Mouse (Mus musculus) hindbrain, embryonic 16.5 days (tissue): ENCODE results near the gene Fbxo17. TPM values are rescaled to one million over a fixed set of nuclear protein-coding genes. Genes with fewer than 3 reads are reported as not detected.

Source experiments
- ATAC-seq: fragments of 200-750 bp; cut with Nextera tagmentation; 2 replicates; pipeline ENCODE4 v1.8.0; 2017; ENCODE audit warnings: moderate TSS enrichment, moderate library complexity
- H3K27ac ChIP-seq: fragments of 300-500 bp; sonication (generic); 2 replicates; pipeline ENCODE4 v1.5.1; 2014; ENCODE audit warnings: low read depth, mild to moderate bottlenecking, control low read depth, low read length, moderate library complexity
- H3K27me3 ChIP-seq: fragments of 300-500 bp; sonication (generic); replicated peaks from 2 replicates; pipeline ENCODE4 v1.6.1; 2014; ENCODE audit warnings: low read length; ENCODE audit not compliant: control insufficient read depth, insufficient read depth
- H3K36me3 ChIP-seq: fragments of 300-500 bp; sonication (generic); 2 replicates; pipeline ENCODE4 v1.6.1; 2014; ENCODE audit warnings: mild to moderate bottlenecking, low read length, moderate library complexity, mixed read lengths; ENCODE audit not compliant: control insufficient read depth, insufficient read depth
- H3K4me1 ChIP-seq: fragments of 300-500 bp; sonication (generic); 2 replicates; pipeline ENCODE4 v1.6.1; 2014; ENCODE audit warnings: low read depth, low read length; ENCODE audit not compliant: control insufficient read depth, insufficient read depth
- H3K4me2 ChIP-seq: fragments of 300-500 bp; sonication (generic); 2 replicates; pipeline ENCODE4 v1.6.1; 2014; ENCODE audit warnings: mild to moderate bottlenecking, low read length, control low read depth, moderate library complexity
- H3K4me3 ChIP-seq: fragments of 300-500 bp; sonication (generic); 2 replicates; pipeline ENCODE4 v1.5.1; 2014; ENCODE audit warnings: mild to moderate bottlenecking, low read length, control low read depth, moderate library complexity
- H3K9ac ChIP-seq: fragments of 300-500 bp; sonication (generic); 2 replicates; pipeline ENCODE4 v1.6.1; 2014; ENCODE audit warnings: low read depth, mild to moderate bottlenecking, control low read depth, low read length, moderate library complexity
- H3K9me3 ChIP-seq: fragments of 300-500 bp; sonication (generic); 2 replicates; pipeline ENCODE4 v1.6.1; 2014; ENCODE audit warnings: mild to moderate bottlenecking, low read length, moderate library complexity; ENCODE audit not compliant: control insufficient read depth
- WGBS: fragments of 180-500 bp; shearing (Covaris S2); extraction: QIAGEN DNeasy Blood & Tissue Kit; methylation state at CpG from one replicate; pipeline ENCODE4 v1.1.7; 2014; 5-methylcytosine and 5-hydroxymethylcytosine counted together
- polyA plus RNA-seq: library from polyadenylated mRNA; unstranded; fragments of >200 nt; fragmentation: Nextera tagmentation; extraction: Ambion mirVana; gene quantifications from 2 replicates; pipeline ENCODE4 v1.2.1, GENCODE M21; 2015

The Fbxo17 gene
- polyA plus RNA-seq, 1 experiment from 2014 or later: 5.4 TPM

DNA sequence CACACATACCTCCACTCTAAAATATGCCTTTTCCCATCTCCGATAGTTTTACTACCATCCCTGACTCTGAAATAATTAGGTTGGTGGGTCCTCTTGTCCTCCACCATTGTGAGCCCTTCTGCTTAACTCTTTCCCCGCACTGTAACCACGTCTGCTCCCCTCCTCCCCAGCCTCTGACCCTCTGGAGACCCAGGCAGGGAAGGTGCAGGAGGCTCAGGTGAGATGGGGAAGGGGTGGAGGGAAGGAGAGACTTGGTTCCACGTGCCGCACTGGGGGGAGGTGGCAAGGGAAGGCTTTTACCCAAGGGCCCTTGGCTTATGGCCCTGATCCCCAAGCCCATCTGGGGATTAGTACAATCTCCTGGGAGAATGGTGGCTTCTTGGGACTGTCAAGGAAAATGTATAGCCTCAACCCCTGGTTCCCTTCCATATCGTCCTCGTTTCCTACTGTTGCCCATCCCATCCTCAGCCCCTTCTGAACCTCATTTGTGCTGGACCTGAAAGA is 50.9 kb downstream of the Fbxo17 start, which contains the start of gene Nfkbib:
Gene Nfkbib, minus strand, starts transcription at position 51 of the 504 bp plus-strand sequence.
- H3K36me3 ChIP-seq: peaks cover 3% of the 10 kb centered on the region; the same call in 1 of the 2 replicates
- H3K4me1 ChIP-seq: peaks cover 27% of the 10 kb centered on the region
- H3K27ac ChIP-seq: no peak within 1 kb of the TSS
- 65% methylated on average over 7 of the region's 7 CpGs for WGBS
- H3K27me3 ChIP-seq: no peaks in the 10 kb centered on the region
- no peak for ATAC-seq
- H3K9ac ChIP-seq: peak within 1 kb of the TSS; percentile 83
- H3K4me3 ChIP-seq: peak within 1 kb of the TSS; percentile 83
- H3K4me2 ChIP-seq: peak within 1 kb of the TSS; percentile 68
- no peaks in the 10 kb centered on the region for H3K9me3 ChIP-seq

DNA sequence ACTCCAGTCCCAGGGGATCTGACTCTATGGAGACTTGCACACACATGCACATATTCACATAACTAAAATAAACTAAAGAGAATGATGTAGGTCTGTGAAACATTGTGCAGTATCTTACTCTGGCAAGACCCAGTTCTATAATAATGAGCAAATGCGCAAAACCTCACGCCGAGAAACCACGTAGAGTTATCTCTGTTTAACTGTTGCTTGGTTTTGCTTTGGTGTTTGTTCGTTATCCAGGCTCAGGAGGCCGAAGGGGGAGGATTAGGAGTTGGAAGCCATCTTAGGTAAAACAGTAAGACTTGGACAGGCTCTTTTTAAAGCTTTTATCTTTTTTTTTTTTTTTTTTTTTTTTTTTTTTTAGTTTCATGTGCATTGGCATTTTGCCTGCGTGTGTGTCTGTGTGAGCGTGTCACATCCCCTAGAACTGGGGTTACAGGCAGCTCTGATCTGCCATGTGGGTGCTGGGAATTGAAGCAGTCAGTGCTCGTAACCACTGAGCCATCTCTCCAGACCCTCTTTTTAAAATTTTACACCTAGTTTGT is 52.9 kb downstream of the Fbxo17 start:
- no peak overlapping the region for H3K27ac ChIP-seq
- no peaks in the 10 kb centered on the region for H3K27me3 ChIP-seq
- ATAC-seq: no peak
- no peak overlapping the region for H3K4me2 ChIP-seq
- no peak overlapping the region for H3K9ac ChIP-seq
- 90% methylated on average over 9 of the region's 9 CpGs for WGBS
- no peaks in the 10 kb centered on the region for H3K9me3 ChIP-seq
- no peak overlapping the region for H3K4me3 ChIP-seq
- H3K4me1 ChIP-seq: peaks cover 27% of the 10 kb centered on the region
- H3K36me3 ChIP-seq: no peaks in the 10 kb centered on the region

DNA sequence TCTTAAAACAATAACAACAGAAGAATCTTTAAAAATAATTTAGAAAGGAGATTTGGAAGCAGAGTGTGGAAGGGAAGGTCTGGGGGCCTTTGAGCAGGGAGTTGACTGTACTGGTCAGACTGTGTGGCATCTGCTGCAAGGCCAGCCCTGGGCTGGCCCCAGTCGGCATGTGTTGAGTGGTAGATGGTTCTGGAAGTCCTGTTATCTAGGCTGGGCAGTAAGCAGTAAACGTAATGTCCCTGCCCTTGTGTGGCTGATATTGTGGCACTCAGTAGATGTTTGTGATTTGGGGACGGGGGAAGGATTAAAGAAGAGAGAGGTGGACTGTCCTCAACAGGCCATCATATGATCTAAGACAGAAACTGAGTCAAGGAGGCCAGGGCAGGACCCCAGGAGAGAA is 53.7 kb downstream of the Fbxo17 start:
- Histone ChIP-seq H3K4me2 (no peak overlapping the region), H3K27ac (no peak overlapping the region), H3K9me3 (no peaks in the 10 kb centered on the region), H3K4me1 (peaks cover 21% of the 10 kb centered on the region), H3K9ac (no peak overlapping the region), H3K36me3 (no peaks in the 10 kb centered on the region), H3K27me3 (no peaks in the 10 kb centered on the region), H3K4me3 (no peak overlapping the region)
- WGBS: 93% methylated on average over 3 of the region's 3 CpGs
- no peak for ATAC-seq

DNA sequence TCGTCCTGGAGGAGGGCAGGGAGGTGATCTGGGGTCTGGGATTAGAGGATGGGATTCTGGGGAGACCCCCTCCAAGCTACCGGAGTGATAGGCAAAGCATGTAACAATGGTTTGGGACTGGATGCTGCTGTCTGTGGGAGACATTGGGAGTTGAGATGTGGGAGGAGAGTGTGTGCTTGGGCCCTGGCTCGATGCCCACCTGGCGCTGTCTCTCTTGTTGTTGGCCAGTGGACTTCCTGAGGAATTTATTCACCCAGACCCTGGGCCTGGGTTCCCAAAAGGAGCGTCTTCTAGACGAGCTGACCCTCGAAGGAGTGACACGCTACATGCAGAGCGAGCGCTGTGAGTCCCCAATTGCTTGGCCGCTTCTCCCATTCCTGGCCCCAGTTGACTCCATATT is 55.3 kb downstream of the Fbxo17 start:
- Histone ChIP-seq H3K4me1 (peaks cover 15% of the 10 kb centered on the region), H3K9me3 (no peaks in the 10 kb centered on the region), H3K27me3 (no peaks in the 10 kb centered on the region), H3K9ac (no peak overlapping the region), H3K27ac (no peak overlapping the region), H3K4me2 (no peak overlapping the region), H3K4me3 (no peak overlapping the region), H3K36me3 (no peaks in the 10 kb centered on the region)
- ATAC-seq: no peak
- 82% methylated on average over 11 of the region's 11 CpGs for WGBS

DNA sequence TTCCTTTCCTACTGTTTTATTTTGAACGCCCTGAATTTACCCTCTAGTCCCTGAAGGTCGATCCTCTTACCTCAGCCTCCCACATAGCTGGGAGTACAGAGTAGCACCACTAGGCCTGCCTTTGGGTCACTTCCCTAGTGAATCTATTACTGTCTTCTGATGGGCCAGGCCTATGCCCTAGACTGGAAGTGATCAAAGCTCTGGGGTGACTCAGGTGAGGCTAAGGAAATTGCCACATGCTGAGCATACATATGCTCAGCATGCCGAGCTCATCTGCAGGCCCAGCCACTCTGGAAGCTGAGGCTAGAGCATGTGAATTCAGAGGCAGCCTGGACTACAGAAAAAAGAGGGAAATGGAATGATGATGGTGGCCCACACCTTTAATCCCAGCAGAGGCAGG is 56.6 kb downstream of the Fbxo17 start:
- H3K36me3 ChIP-seq: no peaks in the 10 kb centered on the region

DNA sequence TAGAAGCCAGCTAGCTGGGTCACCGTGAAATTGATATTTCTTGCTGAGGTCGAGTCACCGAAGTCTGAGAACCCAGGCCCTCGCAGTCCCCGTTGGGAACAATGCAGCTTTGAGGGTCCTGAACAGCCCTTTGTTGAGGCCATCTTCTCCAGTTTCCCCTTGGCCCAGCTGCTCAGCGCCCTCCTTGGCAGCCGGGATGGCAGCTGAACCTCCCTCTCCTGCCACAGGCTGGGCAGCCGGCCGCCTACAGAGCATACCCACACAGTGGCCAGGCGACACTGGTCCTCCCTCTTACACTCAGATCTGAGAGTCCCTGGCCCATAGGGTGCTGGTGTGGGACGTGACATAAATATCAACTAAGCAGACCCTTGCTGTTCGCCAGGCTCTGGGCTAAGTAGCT is 57.6 kb downstream of the Fbxo17 start:
- Histone ChIP-seq H3K27ac (peak overlapping the region; percentile 3; the same call in 1 of the 2 replicates), H3K36me3 (no peaks in the 10 kb centered on the region), H3K27me3 (no peaks in the 10 kb centered on the region), H3K4me1 (no peaks in the 10 kb centered on the region), H3K4me3 (no peak overlapping the region), H3K9me3 (no peaks in the 10 kb centered on the region), H3K9ac (no peak overlapping the region), H3K4me2 (no peak overlapping the region)
- 39% methylated on average over 12 of the region's 12 CpGs for WGBS
- peak; percentile 83 for ATAC-seq

More for the DNA sequence above, 56.6 kb downstream of the Fbxo17 start:
- Histone ChIP-seq H3K4me2 (no peak overlapping the region), H3K27ac (no peak overlapping the region), H3K27me3 (no peaks in the 10 kb centered on the region), H3K4me3 (no peak overlapping the region), H3K9me3 (no peaks in the 10 kb centered on the region), H3K4me1 (peaks cover 3% of the 10 kb centered on the region; the same call in 1 of the 2 replicates), H3K9ac (no peak overlapping the region)
- no peak for ATAC-seq
- 74% methylated on average over 3 of the region's 3 CpGs for WGBS

DNA sequence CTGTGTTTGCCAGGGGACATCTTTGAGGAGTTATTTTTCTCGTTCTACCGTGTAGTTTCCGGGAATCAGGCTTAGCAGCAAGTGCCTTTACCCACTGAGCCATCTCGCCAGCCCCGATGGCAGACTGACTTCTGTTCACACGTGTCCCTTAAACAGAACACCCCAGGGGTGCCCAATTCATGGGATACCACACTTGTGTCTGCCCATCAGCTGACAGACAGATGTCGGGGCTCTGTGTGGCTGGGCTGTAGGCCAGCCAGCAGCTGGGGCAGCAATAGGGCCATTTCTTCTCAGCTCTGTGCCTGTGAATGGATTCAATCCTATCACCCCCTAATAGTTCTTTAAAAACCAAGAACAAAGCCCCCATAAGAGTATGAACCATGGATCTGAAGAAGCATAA is 58.5 kb downstream of the Fbxo17 start:
- Histone ChIP-seq H3K27me3 (no peaks in the 10 kb centered on the region), H3K27ac (no peak overlapping the region), H3K9me3 (no peaks in the 10 kb centered on the region), H3K4me3 (no peak overlapping the region), H3K4me2 (no peak overlapping the region), H3K9ac (no peak overlapping the region), H3K4me1 (no peaks in the 10 kb centered on the region), H3K36me3 (no peaks in the 10 kb centered on the region)
- 72% methylated on average over 7 of the region's 7 CpGs for WGBS
- no peak for ATAC-seq

DNA sequence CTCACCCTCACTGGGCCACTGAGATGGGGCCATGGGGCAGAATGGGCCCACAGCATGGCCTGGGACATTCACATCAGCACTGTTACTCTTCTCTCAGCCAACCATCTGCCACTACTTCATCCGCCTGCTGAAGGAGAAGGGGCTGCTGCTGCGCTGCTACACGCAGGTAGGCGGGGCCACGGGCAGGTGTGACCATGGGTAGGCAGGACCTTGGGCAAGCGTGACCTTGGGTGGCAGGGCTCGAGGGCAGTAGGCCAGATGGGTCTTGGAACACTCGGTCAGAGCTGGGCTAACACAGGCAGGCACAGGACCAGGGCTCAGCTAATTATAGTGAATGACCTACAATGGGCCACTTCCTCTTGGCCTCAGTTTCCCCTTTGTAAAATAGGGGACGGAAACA is 62.2 kb downstream of the Fbxo17 start:
- H3K4me3 ChIP-seq: no peak overlapping the region
- H3K4me1 ChIP-seq: no peaks in the 10 kb centered on the region
- WGBS: 89% methylated on average over 9 of the region's 9 CpGs
- no peak overlapping the region for H3K4me2 ChIP-seq
- H3K36me3 ChIP-seq: no peaks in the 10 kb centered on the region
- H3K27me3 ChIP-seq: no peaks in the 10 kb centered on the region
- no peaks in the 10 kb centered on the region for H3K9me3 ChIP-seq
- no peak for ATAC-seq
- no peak overlapping the region for H3K27ac ChIP-seq
- no peak overlapping the region for H3K9ac ChIP-seq

DNA sequence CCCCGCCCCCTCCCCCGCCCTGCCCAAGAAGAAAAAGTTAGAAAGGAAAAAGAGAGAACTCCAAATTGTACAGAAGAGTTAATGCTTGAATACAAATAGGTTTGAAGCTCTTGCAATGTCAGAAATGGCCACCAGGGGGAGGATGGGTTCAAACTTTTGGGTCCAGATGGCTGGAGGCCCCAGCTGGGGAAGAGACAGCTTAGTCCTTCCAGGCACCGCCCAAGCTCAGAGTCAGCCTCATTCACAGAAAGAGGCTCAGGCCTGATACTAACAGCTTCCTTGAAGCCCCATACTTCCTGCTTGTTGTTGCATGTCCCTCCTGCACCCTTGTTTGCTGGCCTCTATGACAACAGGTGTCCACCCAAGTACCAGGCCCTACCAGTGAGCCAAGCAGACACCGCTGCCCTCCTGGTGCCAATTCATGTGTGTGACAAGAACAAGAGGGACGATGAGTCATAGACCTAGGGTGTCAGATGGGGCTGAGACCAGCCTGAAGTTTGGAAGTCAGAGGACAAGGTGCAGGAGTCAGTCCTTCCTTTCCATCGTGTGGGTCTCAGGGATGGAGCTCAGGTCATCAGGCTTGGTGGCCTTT is 63.6 kb downstream of the Fbxo17 start:
- ATAC-seq: peak; percentile 67
- Histone ChIP-seq H3K4me3 (no peak overlapping the region), H3K9ac (no peak overlapping the region), H3K27me3 (no peaks in the 10 kb centered on the region), H3K27ac (no peak overlapping the region), H3K36me3 (no peaks in the 10 kb centered on the region), H3K9me3 (no peaks in the 10 kb centered on the region), H3K4me1 (no peaks in the 10 kb centered on the region), H3K4me2 (no peak overlapping the region)
- 45% methylated on average over 6 of the region's 6 CpGs for WGBS
